Mouse (Mus musculus) liver, embryonic 16.5 days (tissue): ENCODE measurements at regions not wholly inside any gene's neighbourhood (a gene's known extent, or its start where the extent isn't known, plus 50 kb on each side); places are given as distances from the start of the nearest gene placed in this dataset.

Source experiments
- ATAC-seq: fragments of 200-750 bp; cut with Nextera tagmentation; 2 replicates; pipeline ENCODE4 v1.8.0; 2017; ENCODE audit warnings: low read depth, mild to moderate bottlenecking, moderate number of reproducible peaks, moderate library complexity
- H3K27ac ChIP-seq: fragments of 300-500 bp; sonication (generic); 2 replicates; pipeline ENCODE4 v1.5.1; 2014; ENCODE audit warnings: mild to moderate bottlenecking, low read length
- H3K27me3 ChIP-seq: fragments of 300-500 bp; sonication (generic); 2 replicates; pipeline ENCODE4 v1.6.1; 2014; ENCODE audit warnings: low read depth, low read length, mixed read lengths; ENCODE audit not compliant: control insufficient read depth, insufficient read depth
- H3K36me3 ChIP-seq: fragments of 300-500 bp; sonication (generic); 2 replicates; pipeline ENCODE4 v1.6.1; 2014; ENCODE audit warnings: mild to moderate bottlenecking; ENCODE audit not compliant: control insufficient read depth, insufficient read depth
- H3K4me1 ChIP-seq: fragments of 300-500 bp; sonication (generic); 2 replicates; pipeline ENCODE4 v1.6.1; 2014; ENCODE audit warnings: low read depth, low read length, mixed read lengths; ENCODE audit not compliant: control insufficient read depth
- H3K4me2 ChIP-seq: fragments of 300-500 bp; sonication (generic); 2 replicates; pipeline ENCODE4 v1.6.1; 2014; ENCODE audit warnings: low read depth, low read length, mixed read lengths
- H3K4me3 ChIP-seq: fragments of 300-500 bp; sonication (generic); 2 replicates; pipeline ENCODE4 v1.5.1; 2014; ENCODE audit warnings: low read depth, mild to moderate bottlenecking, low read length
- H3K9ac ChIP-seq: fragments of 300-500 bp; sonication (generic); 2 replicates; pipeline ENCODE4 v1.6.1; 2014; ENCODE audit warnings: low read depth, low read length
- H3K9me3 ChIP-seq: fragments of 300-500 bp; sonication (generic); replicated peaks from 2 replicates; pipeline ENCODE4 v1.6.1; 2016; ENCODE audit warnings: low read length; ENCODE audit not compliant: control insufficient read depth
- WGBS: fragments of 180-500 bp; shearing (Covaris S2); extraction: QIAGEN DNeasy Blood & Tissue Kit; methylation state at CpG from one replicate; pipeline ENCODE4 v1.1.7; 2014; ENCODE audit not compliant: insufficient replicate concordance; 5-methylcytosine and 5-hydroxymethylcytosine counted together

DNA sequence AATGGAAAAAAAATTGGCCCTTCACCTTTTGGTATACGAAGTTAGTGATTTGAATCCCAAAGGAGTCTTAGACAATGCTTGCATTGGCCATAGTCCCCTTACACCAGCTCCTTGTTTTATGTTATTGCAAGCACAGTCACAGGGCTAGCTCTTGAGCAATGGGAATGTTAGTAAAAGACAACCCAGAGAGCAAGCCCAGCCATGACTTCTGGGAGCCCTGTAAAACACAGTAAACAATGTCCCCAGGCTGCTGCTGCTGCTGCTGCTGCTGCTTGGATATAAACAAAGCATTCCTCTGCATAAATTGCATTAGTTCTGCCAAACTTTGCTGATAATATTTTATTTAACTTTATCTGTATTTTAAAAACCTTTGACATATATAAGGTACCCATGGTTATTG is 334.0 kb downstream of the Med10 start:
- WGBS, result 59% methylated on average over 1 of the region's 1 CpGs
- H3K36me3 ChIP-seq, result no peaks in the 10 kb centered on the region
- no peak overlapping the region for H3K9ac ChIP-seq
- H3K4me3 ChIP-seq, result no peak overlapping the region
- no peak overlapping the region for H3K27ac ChIP-seq
- no peak overlapping the region for H3K4me2 ChIP-seq
- H3K4me1 ChIP-seq, result no peaks in the 10 kb centered on the region
- H3K9me3 ChIP-seq, result no peaks in the 10 kb centered on the region
- H3K27me3 ChIP-seq, result no peaks in the 10 kb centered on the region
- no peak for ATAC-seq

DNA sequence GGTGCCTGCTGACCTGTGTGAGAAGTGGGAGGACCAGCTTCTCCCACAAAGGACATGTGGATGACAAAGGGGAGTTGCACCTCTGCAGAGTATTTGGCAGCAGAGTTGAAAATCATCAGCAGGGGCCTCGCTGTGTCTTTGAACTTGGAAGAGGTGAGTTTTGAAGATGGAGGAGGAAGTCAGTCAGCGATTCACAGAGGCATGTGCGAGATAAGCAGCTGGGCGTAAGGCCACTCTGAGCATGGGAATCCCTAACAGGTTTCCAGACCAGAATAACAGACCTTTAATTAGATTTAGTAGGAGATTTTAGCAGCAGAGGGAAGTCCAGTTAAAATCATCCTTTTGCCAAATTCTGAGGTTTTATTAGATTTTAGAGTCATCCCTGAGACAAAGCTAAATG is 342.3 kb downstream of the Med10 start:
- no peaks in the 10 kb centered on the region for H3K27me3 ChIP-seq
- no peak overlapping the region for H3K9ac ChIP-seq
- no peak overlapping the region for H3K27ac ChIP-seq
- H3K4me1 ChIP-seq, result no peaks in the 10 kb centered on the region
- H3K36me3 ChIP-seq, result no peaks in the 10 kb centered on the region
- WGBS, result 41% methylated on average over 4 of the region's 4 CpGs
- no peak overlapping the region for H3K4me3 ChIP-seq
- H3K4me2 ChIP-seq, result no peak overlapping the region
- no peak for ATAC-seq
- H3K9me3 ChIP-seq, result no peaks in the 10 kb centered on the region

DNA sequence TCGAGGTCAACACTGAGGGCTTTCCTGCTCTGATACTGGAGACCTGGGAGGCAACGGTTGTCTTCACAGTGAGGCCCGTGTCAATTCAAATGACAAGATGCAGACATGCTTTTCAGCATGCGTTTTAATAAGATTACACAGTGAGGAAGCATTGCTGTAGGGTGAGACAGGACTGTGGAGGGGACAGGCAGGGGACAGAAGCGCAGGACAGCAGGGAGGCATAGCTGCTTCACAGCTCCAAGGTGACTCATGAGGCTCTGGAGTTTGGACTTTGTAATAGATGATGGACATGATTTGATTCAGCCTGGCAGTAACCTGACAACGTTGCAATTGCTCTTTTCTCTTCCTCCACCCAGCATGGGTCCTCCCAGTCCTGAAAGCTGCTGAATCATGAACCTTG is 343.3 kb downstream of the Med10 start:
- H3K4me3 ChIP-seq, result no peak overlapping the region
- no peak for ATAC-seq
- H3K4me2 ChIP-seq, result no peak overlapping the region
- 47% methylated on average over 6 of the region's 6 CpGs for WGBS
- H3K4me1 ChIP-seq, result no peaks in the 10 kb centered on the region
- no peak overlapping the region for H3K27ac ChIP-seq
- H3K9me3 ChIP-seq, result no peaks in the 10 kb centered on the region
- H3K36me3 ChIP-seq, result no peaks in the 10 kb centered on the region
- H3K27me3 ChIP-seq, result no peaks in the 10 kb centered on the region
- no peak overlapping the region for H3K9ac ChIP-seq

DNA sequence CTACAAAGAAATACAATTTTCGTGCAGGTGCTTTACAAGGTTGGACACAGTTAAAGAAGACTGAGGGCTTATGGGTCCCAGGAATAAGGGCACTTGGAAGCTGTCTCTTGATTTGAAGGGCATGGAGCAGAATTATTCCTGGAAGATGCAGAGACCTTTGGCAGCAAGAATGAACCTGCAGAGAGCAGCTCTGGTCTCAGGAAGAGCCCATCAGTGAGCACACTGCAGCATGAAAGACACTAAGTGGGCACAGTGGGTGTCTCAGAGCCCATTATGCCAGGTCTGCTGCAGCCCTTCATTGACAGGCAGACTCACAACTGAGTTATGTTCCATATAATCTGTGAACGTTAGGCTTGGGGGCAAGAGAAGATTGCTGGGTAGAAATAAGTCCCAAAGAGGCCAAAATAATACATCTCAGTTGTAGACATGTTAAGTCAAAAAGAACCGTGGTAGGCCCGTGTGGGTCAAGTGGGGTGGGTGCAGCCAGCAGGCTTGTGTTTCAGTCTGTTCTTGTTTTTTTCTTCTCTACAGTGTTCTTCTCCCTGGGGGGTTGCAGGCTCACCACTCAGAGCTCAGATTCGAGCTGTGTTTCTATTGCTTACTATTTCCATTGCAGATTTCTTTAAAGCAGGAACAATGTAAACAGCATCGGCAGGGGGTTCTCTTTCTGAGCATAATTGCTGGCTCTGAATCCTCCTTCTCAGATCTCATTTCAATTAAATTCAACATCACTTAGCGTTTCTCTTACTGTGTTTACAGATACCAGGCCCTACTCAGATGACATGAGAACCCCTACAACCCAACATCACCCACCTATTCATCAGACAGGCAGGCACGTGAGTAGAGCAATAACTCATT is 347.1 kb downstream of the Med10 start:
- 32% methylated on average over 8 of the region's 8 CpGs for WGBS
- H3K9ac ChIP-seq, result no peak overlapping the region
- no peak overlapping the region for H3K4me2 ChIP-seq
- H3K27me3 ChIP-seq, result no peaks in the 10 kb centered on the region
- no peaks in the 10 kb centered on the region for H3K9me3 ChIP-seq
- H3K27ac ChIP-seq, result no peak overlapping the region
- no peak for ATAC-seq
- no peak overlapping the region for H3K4me3 ChIP-seq
- no peaks in the 10 kb centered on the region for H3K4me1 ChIP-seq
- H3K36me3 ChIP-seq, result no peaks in the 10 kb centered on the region

GRCm38 (mm10) chr13:70149899-70150184 is 347.6 kb downstream of the Med10 start:
- Histone ChIP-seq H3K36me3 (no peaks in the 10 kb centered on the region), H3K27ac (no peak overlapping the region), H3K9me3 (no peaks in the 10 kb centered on the region), H3K9ac (no peak overlapping the region), H3K4me3 (no peak overlapping the region), H3K4me2 (no peak overlapping the region), H3K27me3 (no peaks in the 10 kb centered on the region), H3K4me1 (no peaks in the 10 kb centered on the region)
- 62% methylated on average over 10 of the region's 10 CpGs for WGBS
- no peak for ATAC-seq

- Histone ChIP-seq H3K4me3 (no peak overlapping the region), H3K4me1 (no peaks in the 10 kb centered on the region), H3K9ac (no peak overlapping the region), H3K9me3 (no peaks in the 10 kb centered on the region), H3K27me3 (no peaks in the 10 kb centered on the region), H3K4me2 (no peak overlapping the region), H3K36me3 (no peaks in the 10 kb centered on the region), H3K27ac (no peak overlapping the region)
- ATAC-seq, result no peak
- WGBS, result 44% methylated on average over 8 of the region's 8 CpGs
Observed at GRCm38 (mm10) chr13:70153062-70153461, 350.9 kb downstream of the Med10 start.

GRCm38 (mm10) chr13:70155596-70155995 is 353.4 kb downstream of the Med10 start:
- no peaks in the 10 kb centered on the region for H3K9me3 ChIP-seq
- H3K36me3 ChIP-seq, result no peaks in the 10 kb centered on the region
- no peak overlapping the region for H3K27ac ChIP-seq
- no peaks in the 10 kb centered on the region for H3K27me3 ChIP-seq
- H3K4me1 ChIP-seq, result no peaks in the 10 kb centered on the region
- H3K4me3 ChIP-seq, result no peak overlapping the region
- WGBS, result 57% methylated on average over 5 of the region's 5 CpGs
- no peak for ATAC-seq
- no peak overlapping the region for H3K9ac ChIP-seq
- H3K4me2 ChIP-seq, result no peak overlapping the region

DNA sequence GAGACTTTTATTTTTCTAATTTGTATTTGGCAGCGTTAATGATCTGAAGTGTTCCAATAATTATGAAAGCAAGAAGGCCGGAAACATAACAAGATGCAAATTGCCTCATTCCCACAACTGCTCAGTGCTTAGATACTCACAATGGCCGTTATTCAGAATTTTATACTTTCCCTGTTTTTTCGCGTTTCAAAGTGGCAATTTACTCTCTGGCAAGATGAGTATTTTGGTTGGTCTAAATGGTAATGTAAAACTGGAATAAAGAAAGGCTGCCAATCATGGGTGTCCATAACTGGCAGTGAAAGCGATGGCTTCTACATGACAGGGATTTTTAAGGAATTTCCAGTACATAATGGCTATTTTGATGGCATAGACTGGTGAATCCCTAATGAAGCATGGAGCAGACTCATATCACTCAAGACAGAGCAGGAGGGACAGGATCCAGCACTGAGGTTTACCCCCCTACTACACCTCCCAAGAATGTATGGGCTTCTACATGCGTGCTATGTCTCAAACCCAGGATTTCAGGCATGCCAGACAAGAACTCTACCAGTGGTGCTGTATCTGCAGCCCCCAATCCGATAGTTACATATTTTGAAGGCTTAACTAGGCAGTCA is 354.9 kb downstream of the Med10 start:
- Histone ChIP-seq H3K4me3 (no peak overlapping the region), H3K27me3 (no peaks in the 10 kb centered on the region), H3K4me2 (no peak overlapping the region), H3K36me3 (no peaks in the 10 kb centered on the region), H3K9ac (no peak overlapping the region), H3K9me3 (no peaks in the 10 kb centered on the region), H3K4me1 (no peaks in the 10 kb centered on the region), H3K27ac (no peak overlapping the region)
- WGBS, result 67% methylated on average over 8 of the region's 8 CpGs
- ATAC-seq, result no peak

- Histone ChIP-seq H3K27ac (no peak overlapping the region), H3K4me3 (no peak overlapping the region), H3K9ac (no peak overlapping the region), H3K4me1 (no peaks in the 10 kb centered on the region), H3K9me3 (no peaks in the 10 kb centered on the region), H3K36me3 (no peaks in the 10 kb centered on the region), H3K4me2 (no peak overlapping the region), H3K27me3 (no peaks in the 10 kb centered on the region)
- WGBS, result 55% methylated on average over 3 of the region's 3 CpGs
- no peak for ATAC-seq
Observed at GRCm38 (mm10) chr13:70159065-70159464, 356.9 kb downstream of the Med10 start.
